Mouse (Mus musculus) spleen, embryonic (tissue): ENCODE measurements at regions not wholly inside any gene's neighbourhood (a gene's known extent, or its start where the extent isn't known, plus 50 kb on each side); places are given as distances from the start of the nearest gene placed in this dataset.

Experiments used
- CTCF ChIA-PET: fragments of 350-600 bp; sonication (Branson Sonifier 250); formaldehyde crosslinking; loops from one replicate; lab custom pipeline; 2022; lab: Charles Lee

GRCm38 (mm10) chr12:25358846-25359525 is 262.0 kb upstream of the Id2 start:
- CTCF ChIA-PET = no interaction called here

GRCm38 (mm10) chr12:25356774-25357173 is 259.8 kb upstream of the Id2 start:
- CTCF ChIA-PET = interaction anchor here (0.7 kb wide), 1 partner anchor 107 kb away, joined by 3 read pairs; no protein-coding TSS in a partner anchor

GRCm38 (mm10) chr12:25355217-25355616 is 258.3 kb upstream of the Id2 start:
- CTCF ChIA-PET = no interaction called here

GRCm38 (mm10) chr12:25353402-25353896 is 256.5 kb upstream of the Id2 start:
- CTCF ChIA-PET = no interaction called here

- CTCF ChIA-PET = no interaction called here
Observed at GRCm38 (mm10) chr12:25352160-25352559, 255.2 kb upstream of the Id2 start.

- CTCF ChIA-PET = no interaction called here
Observed at GRCm38 (mm10) chr12:25344354-25344753, 247.4 kb upstream of the Id2 start.

- CTCF ChIA-PET = no interaction called here
Observed at GRCm38 (mm10) chr12:25338771-25339170, 241.8 kb upstream of the Id2 start.

GRCm38 (mm10) chr12:25335930-25336329 is 239.0 kb upstream of the Id2 start:
- CTCF ChIA-PET = no interaction called here

GRCm38 (mm10) chr12:25335069-25335468 is 238.1 kb upstream of the Id2 start:
- CTCF ChIA-PET = no interaction called here

GRCm38 (mm10) chr12:25332384-25333035 is 235.6 kb upstream of the Id2 start:
- CTCF ChIA-PET = no interaction called here

- CTCF ChIA-PET = no interaction called here
Observed at GRCm38 (mm10) chr12:25330004-25330708, 233.2 kb upstream of the Id2 start.

GRCm38 (mm10) chr12:25325901-25326300 is 229.0 kb upstream of the Id2 start:
- CTCF ChIA-PET = interaction anchor here (0.8 kb wide), 1 partner anchor 11 kb away, joined by 3 read pairs; no protein-coding TSS in a partner anchor

- CTCF ChIA-PET = no interaction called here
Observed at GRCm38 (mm10) chr12:25323171-25323570, 226.2 kb upstream of the Id2 start.

GRCm38 (mm10) chr12:25320262-25320767 is 223.4 kb upstream of the Id2 start:
- CTCF ChIA-PET = no interaction called here

GRCm38 (mm10) chr12:25319846-25320245 is 222.9 kb upstream of the Id2 start:
- CTCF ChIA-PET = no interaction called here

GRCm38 (mm10) chr12:25318072-25318671 is 221.2 kb upstream of the Id2 start:
- CTCF ChIA-PET = interaction anchor here (0.6 kb wide), 1 partner anchor 16 kb away, joined by 3 read pairs; no protein-coding TSS in a partner anchor

- CTCF ChIA-PET = no interaction called here
Observed at GRCm38 (mm10) chr12:25315969-25316368, 219.0 kb upstream of the Id2 start.

- CTCF ChIA-PET = no interaction called here
Observed at GRCm38 (mm10) chr12:25313212-25313611, 216.3 kb upstream of the Id2 start.

GRCm38 (mm10) chr12:25312390-25312789 is 215.4 kb upstream of the Id2 start:
- CTCF ChIA-PET = interaction anchor here (0.6 kb wide), 1 partner anchor 183 kb away, joined by 7 read pairs; no protein-coding TSS in a partner anchor

GRCm38 (mm10) chr12:25311728-25312127 is 214.8 kb upstream of the Id2 start:
- CTCF ChIA-PET = interaction anchor here (0.6 kb wide), 1 partner anchor 183 kb away, joined by 7 read pairs; no protein-coding TSS in a partner anchor

- CTCF ChIA-PET = no interaction called here
Observed at GRCm38 (mm10) chr12:25310293-25310946, 213.5 kb upstream of the Id2 start.
